Mouse (Mus musculus): Measurements from ENCODE around the gene 4933415A04Rik. TPM values are rescaled to one million over a fixed set of nuclear protein-coding genes. Genes with fewer than 3 reads are reported as not detected.
A peak's percentile ranks its signal among the peaks of the same experiment; 100 is the strongest.

4933415A04Rik gene
- total RNA-seq, 1 experiment, result 0.49 TPM

GRCm38 (mm10) chr11:43575061-43575375, 11.8 kb upstream of the 4933415A04Rik start:
- H3K4me3 ChIP-seq (ENCODE audit: insufficient read depth in 1 of 2, low read depth in 1 of 2, low read length in 2 of 2, poor library complexity in 1 of 2, severe bottlenecking in 1 of 2), result no peak overlapping the region
- no peak for DNase-seq (ENCODE audit: low read depth, low spot score)

GRCm38 (mm10) chr11:43575376-43576151, 11.3 kb upstream of the 4933415A04Rik start:
- no peaks in the 10 kb centered on the region for H3K9me3 ChIP-seq (ENCODE audit: control insufficient read depth, insufficient read depth, low read depth, low read length)
- no peak overlapping the region for H3K4me3 ChIP-seq (ENCODE audit: insufficient read depth in 1 of 2, low read depth in 1 of 2, low read length in 2 of 2, poor library complexity in 1 of 2, severe bottlenecking in 1 of 2)
- in situ Hi-C loops (cut with MboI; ENCODE audit: low sequenced_read_pairs in 2 of 2, unreplicated experiment in 2 of 2), result no loop called here
- H3K4me1 ChIP-seq (ENCODE audit: control insufficient read depth in 2 of 2, insufficient read depth in 2 of 2, low read length in 2 of 2, poor library complexity in 1 of 2), result peaks cover 4 to 17% of the 10 kb centered on the region in 2 experiments; a peak in 3 of 4 replicates
- H3K9ac ChIP-seq (ENCODE audit: insufficient read depth, low read depth, low read length, poor library complexity, severe bottlenecking), result peak overlapping the region; percentile 15; the same call in 1 of the 2 replicates
- no peak for TF ChIP-seq ZC3H11A (IDR thresholded peaks at IDR 0.05; ENCODE audit: borderline replicate concordance, low read depth, low read length)
- TF ChIP-seq ZNF384 (IDR thresholded peaks at IDR 0.05; ENCODE audit: low read depth, low read length), result no peak
- TF ChIP-seq HCFC1 (IDR thresholded peaks at IDR 0.05; ENCODE audit: borderline replicate concordance, insufficient read depth, low read length), result no peak
- TF ChIP-seq CHD2 (IDR thresholded peaks at IDR 0.05; ENCODE audit: low read depth, low read length), result no peak
- no peak for TF ChIP-seq MAFK (IDR thresholded peaks at IDR 0.05; ENCODE audit: insufficient read depth, low read depth, low read length)
- H3K36me3 ChIP-seq (ENCODE audit: control insufficient read depth, insufficient read depth, low read length, poor library complexity, severe bottlenecking), result no peaks in the 10 kb centered on the region
- no peak overlapping the region for H3K27ac ChIP-seq (ENCODE audit: insufficient read depth, low read depth, low read length, poor library complexity, severe bottlenecking)
- DNase-seq (ENCODE audit: low read depth, low spot score), result no peak

More at GRCm38 (mm10) chr11:43575061-43575375, 11.8 kb upstream of the 4933415A04Rik start:
- in situ Hi-C loops (cut with MboI; ENCODE audit: low sequenced_read_pairs in 2 of 2, unreplicated experiment in 2 of 2), result no loop called here
- H3K9me3 ChIP-seq (ENCODE audit: control insufficient read depth, insufficient read depth, low read depth, low read length), result no peaks in the 10 kb centered on the region
- no peaks in the 10 kb centered on the region for H3K36me3 ChIP-seq (ENCODE audit: control insufficient read depth, insufficient read depth, low read length, poor library complexity, severe bottlenecking)
- no peak overlapping the region for H3K9ac ChIP-seq (ENCODE audit: insufficient read depth, low read depth, low read length, poor library complexity, severe bottlenecking)
- H3K27ac ChIP-seq (ENCODE audit: insufficient read depth, low read depth, low read length, poor library complexity, severe bottlenecking), result no peak overlapping the region
- TF ChIP-seq CHD2 (IDR thresholded peaks at IDR 0.05; ENCODE audit: low read depth, low read length), result no peak
- TF ChIP-seq HCFC1 (IDR thresholded peaks at IDR 0.05; ENCODE audit: borderline replicate concordance, insufficient read depth, low read length), result no peak
- TF ChIP-seq ZNF384 (IDR thresholded peaks at IDR 0.05; ENCODE audit: low read depth, low read length), result no peak
- TF ChIP-seq ZC3H11A (IDR thresholded peaks at IDR 0.05; ENCODE audit: borderline replicate concordance, low read depth, low read length), result no peak
- TF ChIP-seq MAFK (IDR thresholded peaks at IDR 0.05; ENCODE audit: insufficient read depth, low read depth, low read length), result no peak
- H3K4me1 ChIP-seq (ENCODE audit: control insufficient read depth in 2 of 2, insufficient read depth in 2 of 2, low read length in 2 of 2, poor library complexity in 1 of 2), result peaks cover 5 to 17% of the 10 kb centered on the region in 2 experiments; a peak in 3 of 4 replicates

- no peak overlapping the region for H3K9ac ChIP-seq (ENCODE audit: insufficient read depth, low read depth, low read length, poor library complexity, severe bottlenecking)
- H3K4me3 ChIP-seq (ENCODE audit: insufficient read depth in 1 of 2, low read depth in 1 of 2, low read length in 2 of 2, poor library complexity in 1 of 2, severe bottlenecking in 1 of 2), result no peak overlapping the region
- no peak for TF ChIP-seq CHD2 (IDR thresholded peaks at IDR 0.05; ENCODE audit: low read depth, low read length)
- TF ChIP-seq MAFK (IDR thresholded peaks at IDR 0.05; ENCODE audit: insufficient read depth, low read depth, low read length), result no peak
- TF ChIP-seq ZNF384 (IDR thresholded peaks at IDR 0.05; ENCODE audit: low read depth, low read length), result no peak
- TF ChIP-seq ZC3H11A (IDR thresholded peaks at IDR 0.05; ENCODE audit: borderline replicate concordance, low read depth, low read length), result no peak
- TF ChIP-seq HCFC1 (IDR thresholded peaks at IDR 0.05; ENCODE audit: borderline replicate concordance, insufficient read depth, low read length), result no peak
- no peaks in the 10 kb centered on the region for H3K36me3 ChIP-seq (ENCODE audit: control insufficient read depth, insufficient read depth, low read length, poor library complexity, severe bottlenecking)
- no peaks in the 10 kb centered on the region for H3K9me3 ChIP-seq (ENCODE audit: control insufficient read depth, insufficient read depth, low read depth, low read length)
- DNase-seq (ENCODE audit: low read depth, low spot score), result no peak
- H3K4me1 ChIP-seq (ENCODE audit: control insufficient read depth in 2 of 2, insufficient read depth in 2 of 2, low read length in 2 of 2, poor library complexity in 1 of 2), result peaks cover 2 to 17% of the 10 kb centered on the region in 2 experiments; a peak in 3 of 4 replicates
- no peak overlapping the region for H3K27ac ChIP-seq (ENCODE audit: insufficient read depth, low read depth, low read length, poor library complexity, severe bottlenecking)
- in situ Hi-C loops (cut with MboI; ENCODE audit: low sequenced_read_pairs in 2 of 2, unreplicated experiment in 2 of 2), result no loop called here
Measured at GRCm38 (mm10) chr11:43577713-43578478, 8.9 kb upstream of the 4933415A04Rik start.

GRCm38 (mm10) chr11:43585211-43586005, 1.4 kb upstream of the 4933415A04Rik start:
- DNase-seq (ENCODE audit: low read depth, low spot score), result peak; percentile 43

More at GRCm38 (mm10) chr11:43585211-43586005, 1.4 kb upstream of the 4933415A04Rik start:
- Histone ChIP-seq H3K9ac (ENCODE audit: insufficient read depth, low read depth, low read length, poor library complexity, severe bottlenecking) (peak overlapping the region; percentile 44), H3K4me1 (ENCODE audit: control insufficient read depth in 2 of 2, insufficient read depth in 2 of 2, low read length in 2 of 2, poor library complexity in 1 of 2) (peaks cover 4 to 9% of the 10 kb centered on the region in 2 experiments; a peak in 2 of 4 replicates), H3K9me3 (ENCODE audit: control insufficient read depth, insufficient read depth, low read depth, low read length) (no peaks in the 10 kb centered on the region), H3K36me3 (ENCODE audit: control insufficient read depth, insufficient read depth, low read length, poor library complexity, severe bottlenecking) (no peaks in the 10 kb centered on the region; the same call in 1 of the 2 replicates), H3K4me3 (ENCODE audit: insufficient read depth in 1 of 2, low read depth in 1 of 2, low read length in 2 of 2, poor library complexity in 1 of 2, severe bottlenecking in 1 of 2) (peak overlapping the region; percentile 14 to 22; a peak in 2 of 4 replicates), H3K27ac (ENCODE audit: insufficient read depth, low read depth, low read length, poor library complexity, severe bottlenecking) (peak overlapping the region; percentile 62)
- TF ChIP-seq ZC3H11A (IDR thresholded peaks at IDR 0.05; ENCODE audit: borderline replicate concordance, low read depth, low read length), result no peak
- TF ChIP-seq MAFK (IDR thresholded peaks at IDR 0.05; ENCODE audit: insufficient read depth, low read depth, low read length), result no peak
- TF ChIP-seq HCFC1 (IDR thresholded peaks at IDR 0.05; ENCODE audit: borderline replicate concordance, insufficient read depth, low read length), result no peak
- in situ Hi-C loops (cut with MboI; ENCODE audit: low sequenced_read_pairs in 2 of 2, unreplicated experiment in 2 of 2), result no loop called here
